Mouse (Mus musculus) megakaryocyte, embryonic 14.5 days (primary cell): ENCODE measurements around the gene Efcab8.

Experiments
- FLI1 ChIP-seq: IDR thresholded peaks from 2 replicates; pipeline ENCODE4 v1.6.1; 2012; ENCODE audit warnings: low read length, inconsistent platforms, mixed read lengths
- GATA1 ChIP-seq: IDR thresholded peaks from 3 replicates; pipeline ENCODE4 v1.6.1; 2012; ENCODE audit warnings: mixed read lengths, low read length, inconsistent platforms, borderline replicate concordance

DNA sequence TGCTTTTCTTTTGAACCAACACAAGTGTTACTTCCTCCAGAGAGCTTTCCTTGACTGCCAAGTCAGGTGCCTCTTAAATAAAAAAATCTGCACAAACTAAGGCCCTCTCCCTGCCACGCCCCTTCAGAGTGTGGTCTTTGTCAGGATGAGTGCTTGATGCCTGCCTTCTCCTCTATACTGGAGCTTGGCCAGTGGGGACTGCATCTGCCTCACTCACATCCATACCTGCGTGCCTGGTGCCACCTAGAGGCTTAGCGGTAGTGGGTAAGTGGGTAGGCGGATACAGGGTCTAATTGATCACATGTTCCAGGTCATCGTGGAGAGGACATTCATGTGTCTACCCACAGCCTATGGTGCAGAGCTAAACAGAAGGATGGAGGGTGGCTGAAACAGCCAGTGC is 15.4 kb downstream of the Efcab8 start:
- TF ChIP-seq GATA1 (no peak), FLI1 (no peak)
